9 mouse cellular contexts compared by ENCODE assay signal in genomic region chr7:37772376-37773311, GRCm38 (mm10). TPM values are rescaled to one million over a fixed set of nuclear protein-coding genes. Genes with fewer than 3 reads are reported as not detected.
DNase-seq lines count a peak whose midpoint lies in the region; ATAC-seq and TF ChIP-seq lines count a peak whose summit lies in the region.
"Had no signal": no experiment of that assay in that cellular context is flagged by ENCODE, and none has a peak within 500 bp of the region (broad histone marks: within the 10 kb centered on the region; RNA-seq: fewer than 3 reads in every experiment).

No protein-coding gene starts in this region.

- H3K27ac ChIP-seq in layer of hippocampus, adult 2 months = peak overlapping the region; percentile 90
- peak overlapping the region; percentile 88 for H3K27ac ChIP-seq in forebrain, embryonic 11.5 days (ENCODE audit: low read depth, low read length)
- peak overlapping the region; percentile 13; the same call in 1 of the 2 replicates for H3K27ac ChIP-seq in intestine, embryonic 16.5 days (ENCODE audit: low read length)
- peak overlapping the region; percentile 71 for H3K27ac ChIP-seq in midbrain, postnatal 0 days (ENCODE audit: low read depth, low read length)

- H3K4me2 ChIP-seq in forebrain, embryonic 11.5 days (ENCODE audit: low read depth, low read length, severe bottlenecking) = peak overlapping the region; percentile 98
- peak overlapping the region; percentile 85 for H3K4me2 ChIP-seq in intestine, embryonic 16.5 days (ENCODE audit: low read depth, low read length)
- peak overlapping the region; percentile 98 for H3K4me2 ChIP-seq in midbrain, postnatal 0 days (ENCODE audit: low read depth, low read length, poor library complexity, severe bottlenecking)

- H3K9ac ChIP-seq in forebrain, embryonic 11.5 days (ENCODE audit: low read length) = peak overlapping the region; percentile 87
- H3K9ac ChIP-seq in intestine, embryonic 16.5 days (ENCODE audit: low read depth, low read length) = peak overlapping the region; percentile 62
- peak overlapping the region; percentile 64 for H3K9ac ChIP-seq in midbrain, postnatal 0 days (replicated peaks; ENCODE audit: low read length, poor library complexity, severe bottlenecking)

- peaks cover 7% of the 10 kb centered on the region for H3K27me3 ChIP-seq in forebrain, embryonic 11.5 days (ENCODE audit: control insufficient read depth, insufficient read depth, low read length)
- H3K27me3 ChIP-seq in intestine, embryonic 16.5 days (replicated peaks; ENCODE audit: control insufficient read depth, insufficient read depth, low read length) = peaks cover 62% of the 10 kb centered on the region
- no peaks in the 10 kb centered on the region for H3K27me3 ChIP-seq in midbrain, postnatal 0 days (ENCODE audit: insufficient read depth, low read length)

- peak overlapping the region; percentile 59 for H3K4me3 ChIP-seq in layer of hippocampus, adult 2 months
- peak overlapping the region; percentile 55 for H3K4me3 ChIP-seq in forebrain, embryonic 11.5 days (ENCODE audit: low read depth, low read length)
- H3K4me3 ChIP-seq in intestine, embryonic 16.5 days (ENCODE audit: low read length) = peak overlapping the region; percentile 60
- H3K4me3 ChIP-seq in midbrain, postnatal 0 days (ENCODE audit: low read depth, low read length) = peak overlapping the region; percentile 59

- no peak for TF ChIP-seq CTCF in layer of hippocampus, adult 2 months (conservative IDR thresholded peaks at IDR 0.05)
- no peak for TF ChIP-seq CTCF in brain, embryonic 14.5 days (IDR thresholded peaks at IDR 0.05; ENCODE audit: borderline replicate concordance, extremely low read depth, insufficient read depth, insufficient read length)
- TF ChIP-seq CTCF in midbrain, postnatal 0 days (IDR thresholded peaks at IDR 0.05) = no peak

- no peaks in the 10 kb centered on the region for H3K36me3 ChIP-seq in forebrain, embryonic 11.5 days (ENCODE audit: control insufficient read depth, insufficient read depth, low read length)
- H3K36me3 ChIP-seq in intestine, embryonic 16.5 days (ENCODE audit: control insufficient read depth, insufficient read depth, low read length) = no peaks in the 10 kb centered on the region
- H3K36me3 ChIP-seq in midbrain, postnatal 0 days (ENCODE audit: insufficient read depth, low read length) = no peaks in the 10 kb centered on the region

- H3K9me3 ChIP-seq in forebrain, embryonic 11.5 days (ENCODE audit: control insufficient read depth, low read length) = no peaks in the 10 kb centered on the region
- no peaks in the 10 kb centered on the region for H3K9me3 ChIP-seq in intestine, embryonic 16.5 days (ENCODE audit: control insufficient read depth, low read length)
- H3K9me3 ChIP-seq in midbrain, postnatal 0 days (ENCODE audit: low read length) = no peaks in the 10 kb centered on the region

- peak; percentile 55; the same call in 1 of the 2 replicates for TF ChIP-seq POLR2A in brain, embryonic 14.5 days (IDR thresholded peaks at IDR 0.05; ENCODE audit: borderline replicate concordance, extremely low read depth, insufficient read depth, insufficient read length, poor library complexity, severe bottlenecking)

- under 1% methylated on average over 45 of the region's 46 CpGs for WGBS in forebrain, embryonic 11.5 days
- 1% methylated on average over 46 of the region's 46 CpGs for WGBS in intestine, embryonic 16.5 days
- WGBS in midbrain, postnatal 0 days = under 1% methylated on average over 45 of the region's 46 CpGs

- peaks cover 5% of the 10 kb centered on the region; the same call in 1 of the 2 replicates for H3K4me1 ChIP-seq in forebrain, embryonic 11.5 days (replicated peaks; ENCODE audit: control insufficient read depth, insufficient read depth, low read length)
- H3K4me1 ChIP-seq in intestine, embryonic 16.5 days (ENCODE audit: control insufficient read depth, insufficient read depth, low read length) = peaks cover 9% of the 10 kb centered on the region; the same call in 1 of the 2 replicates
- H3K4me1 ChIP-seq in midbrain, postnatal 0 days (ENCODE audit: insufficient read depth, low read length) = peaks cover 8% of the 10 kb centered on the region; the same call in 1 of the 2 replicates

- DNase-seq in layer of hippocampus, adult 2 months (ENCODE audit: low spot score in 2 of 2) = peak in 1 of 2 experiments; percentile 27
- no peak for DNase-seq in layer of hippocampus, adult 9-10 months (ENCODE audit: low spot score)
- peak; percentile 80 for DNase-seq in brain, embryonic 14.5 days (ENCODE audit: low read depth)
- DNase-seq in forebrain, embryonic 11.5 days (ENCODE audit: low spot score) = peak; percentile 78
- DNase-seq in midbrain, postnatal 0 days (ENCODE audit: low spot score) = peak; percentile 66
- DNase-seq in natural killer cell, adult 2 months (ENCODE audit: low spot score in 2 of 2) = no peak
- no peak for DNase-seq in lung, postnatal 14 days

- 0 out of 2 replicates have a peak, but pooled peaks have one; percentile 20 for ATAC-seq in forebrain, embryonic 11.5 days (replicated peaks; ENCODE audit: low FRiP score)
- ATAC-seq in intestine, embryonic 16.5 days = no peak
- 0 out of 2 replicates have a peak, but pooled peaks have one; percentile 12 for ATAC-seq in midbrain, postnatal 0 days (ENCODE audit: low FRiP score)

RNA-seq across cellular contexts. Expression of gene Zfp536, which starts 0.8 kb away (rescaled TPM):
- total RNA-seq in layer of hippocampus, adult 2 months (2021) = 10 to 100 TPM; 44.4 to 45.5 TPM
- polyA plus RNA-seq in brain, embryonic 14.5 days (2012; rRNA removed) = 21.2 and 30.4 TPM in 2 replicates
- polyA plus RNA-seq in forebrain, embryonic 11.5 days (2014; fragmentation: Nextera tagmentation; extraction: Ambion mirVana) = 34.4 and 41.8 TPM in 2 replicates
- 7.0 and 8.8 TPM in 2 replicates for polyA plus RNA-seq in intestine, embryonic 16.5 days (2015; fragmentation: Nextera tagmentation; extraction: Ambion mirVana)
- total RNA-seq in midbrain, postnatal 0 days (2014; rRNA removed) = 43.1 and 48.2 TPM in 2 replicates
- 14.7 and 16.4 TPM in 2 replicates for polyA plus RNA-seq in midbrain, postnatal 0 days (2015; fragmentation: Nextera tagmentation; extraction: Ambion mirVana)
- total RNA-seq: hematopoietic stem cell, adult 5-6 weeks had no signal

Comparison
In these comparisons a context has a peak if more than half of its experiments do, and no peak if none do; other contexts are left out.
1. DNase-seq: peak in brain, embryonic 14.5 days (single experiment), forebrain, embryonic 11.5 days (single experiment) and midbrain, postnatal 0 days (single experiment); none in layer of hippocampus, adult 9-10 months (single experiment), natural killer cell, adult 2 months (0 of 2) and lung, postnatal 14 days (single experiment).
2. H3K27ac ChIP-seq: peak in every context shown above with its lines; median percentile 90 in layer of hippocampus, adult 2 months; 88 in forebrain, embryonic 11.5 days; 71 in midbrain, postnatal 0 days; 13 in intestine, embryonic 16.5 days.
3. Peak in every context shown above with its lines, with median percentiles within 50 percentile points of each other: H3K4me3 ChIP-seq, H3K4me2 ChIP-seq and H3K9ac ChIP-seq.